Mouse (Mus musculus) olfactory bulb, adult 2 months (tissue): Measurements from ENCODE around the gene Gab2.

ENCODE experiments used
- CTCF ChIP-seq: fragments of 200-500 bp; IDR thresholded peaks from 2 replicates; pipeline ENCODE4 v1.5.1; 2012; ENCODE audit warnings: low read depth, mild to moderate bottlenecking, low read length, moderate library complexity; ENCODE audit not compliant: insufficient read depth
- POLR2A ChIP-seq: fragments of 200-500 bp; IDR thresholded peaks from 2 replicates; pipeline ENCODE4 v1.6.1; 2012; ENCODE audit warnings: mild to moderate bottlenecking, low read depth, low read length, moderate library complexity; ENCODE audit not compliant: insufficient read depth

- TF ChIP-seq POLR2A (no peak), CTCF (no peak)
Observed at GRCm38 (mm10) chr7:97172126-97172525, 90.7 kb downstream of the Gab2 start.
